20 mouse cellular contexts compared by ENCODE assay signal in the genomic region with DNA sequence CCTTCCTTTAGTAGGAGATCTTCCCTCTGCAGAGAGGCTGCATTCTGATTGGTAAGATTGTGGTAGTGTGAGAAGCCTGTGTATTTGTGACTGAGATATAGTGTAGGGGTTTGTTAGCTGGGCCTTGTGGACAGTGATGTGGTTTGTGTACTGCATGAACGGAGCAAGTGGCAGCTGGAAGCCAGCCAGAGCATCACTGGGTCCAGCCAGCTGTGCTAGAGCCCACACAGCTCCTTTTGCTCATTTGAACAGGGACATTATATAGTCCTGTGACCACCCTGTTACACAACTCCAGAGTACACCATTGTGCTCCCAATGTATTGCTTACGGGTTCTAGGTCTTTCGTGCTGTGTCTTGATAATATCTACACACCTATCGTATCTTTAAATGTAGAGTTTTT. TPM values are rescaled to one million over a fixed set of nuclear protein-coding genes. Genes with fewer than 3 reads are reported as not detected.
DNase-seq lines count a peak whose midpoint lies in the region; ATAC-seq and TF ChIP-seq lines count a peak whose summit lies in the region.
"Had no signal": no experiment of that assay in that cellular context is flagged by ENCODE, and none has a peak within 500 bp of the region (broad histone marks: within the 10 kb centered on the region; RNA-seq: fewer than 3 reads in every experiment).

No protein-coding gene starts in this region.

- H3K4me3 ChIP-seq in midbrain, postnatal 0 days (ENCODE audit: low read depth, low read length): no peak overlapping the region
- no peak overlapping the region for H3K4me3 ChIP-seq in midbrain, embryonic 14.5 days (replicated peaks; ENCODE audit: low read depth, low read length)
- H3K4me3 ChIP-seq: limb, embryonic 15.5 days; midbrain, embryonic 10.5 days; myocyte had no signal

- 83% methylated on average over 4 of the region's 4 CpGs for WGBS in midbrain, postnatal 0 days
- WGBS in midbrain, embryonic 14.5 days: 91% methylated on average over 4 of the region's 4 CpGs

- H3K9me3 ChIP-seq in midbrain, postnatal 0 days (ENCODE audit: low read length): no peaks in the 10 kb centered on the region
- no peaks in the 10 kb centered on the region for H3K9me3 ChIP-seq in midbrain, embryonic 14.5 days (ENCODE audit: control insufficient read depth, low read length)
- H3K9me3 ChIP-seq: limb, embryonic 15.5 days; midbrain, embryonic 10.5 days had no signal

- TF ChIP-seq CTCF in midbrain, postnatal 0 days (IDR thresholded peaks at IDR 0.05): no peak

- H3K27me3 ChIP-seq in midbrain, postnatal 0 days (ENCODE audit: insufficient read depth, low read length): no peaks in the 10 kb centered on the region
- no peaks in the 10 kb centered on the region for H3K27me3 ChIP-seq in midbrain, embryonic 14.5 days (ENCODE audit: control insufficient read depth, insufficient read depth, low read length)
- H3K27me3 ChIP-seq: limb, embryonic 15.5 days had no signal

- peak; percentile 28; the same call in 1 of the 2 replicates for ATAC-seq in midbrain, postnatal 0 days (ENCODE audit: low FRiP score)
- ATAC-seq in midbrain, embryonic 14.5 days (ENCODE audit: low FRiP score, low TSS enrichment): no peak
- ATAC-seq: intestine, embryonic 16.5 days had no signal

- no peak overlapping the region for H3K9ac ChIP-seq in midbrain, postnatal 0 days (replicated peaks; ENCODE audit: low read length, poor library complexity, severe bottlenecking)
- no peak overlapping the region for H3K9ac ChIP-seq in midbrain, embryonic 14.5 days (replicated peaks; ENCODE audit: low read length)
- H3K9ac ChIP-seq: limb, embryonic 15.5 days had no signal

- H3K4me1 ChIP-seq in midbrain, postnatal 0 days (ENCODE audit: insufficient read depth, low read length): 0 out of 2 replicates have a peak, but pooled peaks cover 6% of the 10 kb centered on the region
- H3K4me1 ChIP-seq in midbrain, embryonic 14.5 days (ENCODE audit: control insufficient read depth, insufficient read depth, low read length): peaks cover 19% of the 10 kb centered on the region

- H3K27ac ChIP-seq in midbrain, postnatal 0 days (ENCODE audit: low read depth, low read length): no peak overlapping the region
- no peak overlapping the region for H3K27ac ChIP-seq in midbrain, embryonic 14.5 days (replicated peaks; ENCODE audit: low read depth, low read length)
- H3K27ac ChIP-seq: limb, embryonic 15.5 days; midbrain, embryonic 10.5 days had no signal

- no peak overlapping the region for H3K4me2 ChIP-seq in midbrain, postnatal 0 days (ENCODE audit: low read depth, low read length, poor library complexity, severe bottlenecking)
- no peak overlapping the region for H3K4me2 ChIP-seq in midbrain, embryonic 14.5 days (ENCODE audit: low read length)
- H3K4me2 ChIP-seq: heart, embryonic 11.5 days; limb, embryonic 15.5 days had no signal

- peak; percentile 26 for DNase-seq in gastrocnemius, postnatal 10 days
- DNase-seq in gastrocnemius, postnatal 25 days: no peak
- peak; percentile 47 to 53 for DNase-seq in layer of hippocampus, adult 8-10 months (ENCODE audit: low spot score in 2 of 2)
- DNase-seq in layer of hippocampus, postnatal 36 days: no peak
- DNase-seq in midbrain, postnatal 0 days (ENCODE audit: low spot score): peak; percentile 64
- no peak for DNase-seq in midbrain, embryonic 14.5 days
- DNase-seq in layer of hippocampus, postnatal 10 days (ENCODE audit: low spot score in 2 of 2): peak; percentile 33 to 60
- no peak for DNase-seq in embryo, embryonic 9.5 days (ENCODE audit: extremely low spot score)
- DNase-seq: adrenal gland, postnatal 10 days; B cell, adult 2 months; cerebellum, adult 8-10 months; gastrocnemius, postnatal 36 days; heart, postnatal 36 days; lung, adult 18-20 months; thymus, postnatal 14 days had no signal

- no peaks in the 10 kb centered on the region for H3K36me3 ChIP-seq in midbrain, postnatal 0 days (ENCODE audit: insufficient read depth, low read length)
- no peaks in the 10 kb centered on the region for H3K36me3 ChIP-seq in midbrain, embryonic 14.5 days (ENCODE audit: control insufficient read depth, insufficient read depth, low read length)
- H3K36me3 ChIP-seq: limb, embryonic 15.5 days; midbrain, embryonic 10.5 days had no signal

RNA-seq across cellular contexts. Expression of a gene that starts 22.5 kb away (rescaled TPM):
- 10 to 100 TPM; 21.6 to 29.7 TPM for total RNA-seq in gastrocnemius, postnatal 10 days (2021)
- 10 to 100 TPM; 10.9 to 13.3 TPM for total RNA-seq in gastrocnemius, postnatal 25 days (2021)
- total RNA-seq in layer of hippocampus, adult 8-10 months (2022): 100 to 1,000 TPM; 196 to 242 (median 222) TPM
- total RNA-seq in layer of hippocampus, postnatal 36 days (2021): 100 to 1,000 TPM; 237 to 255 TPM
- total RNA-seq in midbrain, postnatal 0 days (2014; rRNA removed): 28.6 and 38.7 TPM in 2 replicates
- polyA plus RNA-seq in midbrain, postnatal 0 days (2015; fragmentation: Nextera tagmentation; extraction: Ambion mirVana): 12.3 and 15.5 TPM in 2 replicates
- 30.5 and 34.3 TPM in 2 replicates for polyA plus RNA-seq in midbrain, embryonic 14.5 days (2014; fragmentation: Nextera tagmentation; extraction: Ambion mirVana)
- total RNA-seq in layer of hippocampus, postnatal 10 days (2021): 100 to 1,000 TPM; 142 to 146 TPM

RNA-seq across cellular contexts. Expression of a gene that starts 22.5 kb away (rescaled TPM):
- 10 to 100 TPM; 14.1 to 14.8 TPM for total RNA-seq in gastrocnemius, postnatal 10 days (2021)
- total RNA-seq in gastrocnemius, postnatal 25 days (2021): 1 to 10 TPM; 6.9 to 8.2 TPM
- 10 to 100 TPM; 26.3 to 28.7 (median 26.9) TPM for total RNA-seq in layer of hippocampus, adult 8-10 months (2022)
- total RNA-seq in layer of hippocampus, postnatal 36 days (2021): 10 to 100 TPM; 24.5 to 27.7 TPM
- total RNA-seq in midbrain, postnatal 0 days (2014; rRNA removed): 22.9 and 26.3 TPM in 2 replicates
- 29.9 and 31.4 TPM in 2 replicates for polyA plus RNA-seq in midbrain, postnatal 0 days (2015; fragmentation: Nextera tagmentation; extraction: Ambion mirVana)
- polyA plus RNA-seq in midbrain, embryonic 14.5 days (2014; fragmentation: Nextera tagmentation; extraction: Ambion mirVana): 31.8 and 32.1 TPM in 2 replicates
- 10 to 100 TPM; 28.1 to 29.0 TPM for total RNA-seq in layer of hippocampus, postnatal 10 days (2021)

Comparison
In these comparisons a context has a peak if more than half of its experiments do, and no peak if none do; other contexts are left out.
1. DNase-seq: peak in gastrocnemius, postnatal 10 days (single experiment), layer of hippocampus, adult 8-10 months (2 of 2), midbrain, postnatal 0 days (single experiment) and layer of hippocampus, postnatal 10 days (2 of 2); none in gastrocnemius, postnatal 25 days (single experiment), layer of hippocampus, postnatal 36 days (0 of 2), midbrain, embryonic 14.5 days (single experiment) and embryo, embryonic 9.5 days (single experiment).